Mouse (Mus musculus): ENCODE measurements around the gene Zfp273.

- no peak for TF ChIP-seq CTCF (IDR thresholded peaks at IDR 0.05; ENCODE audit: low read depth)
- no peak for TF ChIP-seq EP300 (IDR thresholded peaks at IDR 0.05; ENCODE audit: low read depth)
These were observed 30.2 kb downstream of the Zfp273 start for GRCm38 (mm10) chr13:67843775-67844118.
